Mouse (Mus musculus): ENCODE results near the gene Ushbp1. TPM values are rescaled to one million over a fixed set of nuclear protein-coding genes. Genes with fewer than 3 reads are reported as not detected.

The Ushbp1 gene
- polyA plus RNA-seq, 1 experiment from 2014 or later = 6.7 TPM

GRCm38 (mm10) chr8:71369040-71369718 is 26.4 kb downstream of the Ushbp1 start:
- Histone ChIP-seq H3K36me3 (ENCODE audit: control insufficient read depth, insufficient read depth, low read length) (peaks cover 8% of the 10 kb centered on the region), H3K4me2 (peak overlapping the region; percentile 92), H3K4me1 (replicated peaks; ENCODE audit: control insufficient read depth, insufficient read depth, low read length) (peaks cover 18% of the 10 kb centered on the region), H3K9me3 (ENCODE audit: control insufficient read depth, low read length) (no peaks in the 10 kb centered on the region), H3K27me3 (replicated peaks; ENCODE audit: control insufficient read depth, insufficient read depth, low read length) (no peaks in the 10 kb centered on the region), H3K27ac (ENCODE audit: low read depth, low read length) (no peak overlapping the region), H3K4me3 (ENCODE audit: low read depth, low read length) (0 out of 2 replicates have a peak overlapping the region, but pooled peaks have one; percentile 8), H3K9ac (ENCODE audit: low read depth, low read length) (no peak overlapping the region)
- DNase-seq (ENCODE audit: low spot score) = no peak
- WGBS = 91% methylated on average over 10 of the region's 10 CpGs
- no peak for ATAC-seq (replicated peaks; ENCODE audit: low FRiP score)

GRCm38 (mm10) chr8:71368366-71368765 is 27.2 kb downstream of the Ushbp1 start:
- no peak overlapping the region; the same call in 1 of the 2 replicates for H3K27ac ChIP-seq (ENCODE audit: low read depth, low read length)
- peak overlapping the region; percentile 58 for H3K9ac ChIP-seq (ENCODE audit: low read depth, low read length)
- no peaks in the 10 kb centered on the region for H3K9me3 ChIP-seq (ENCODE audit: control insufficient read depth, low read length)
- H3K4me2 ChIP-seq = peak overlapping the region; percentile 92
- no peaks in the 10 kb centered on the region for H3K27me3 ChIP-seq (replicated peaks; ENCODE audit: control insufficient read depth, insufficient read depth, low read length)
- DNase-seq (ENCODE audit: low spot score) (no peak), ATAC-seq (replicated peaks; ENCODE audit: low FRiP score) (no peak)
- H3K36me3 ChIP-seq (ENCODE audit: control insufficient read depth, insufficient read depth, low read length) = peaks cover 5% of the 10 kb centered on the region; the same call in 1 of the 2 replicates
- peak overlapping the region; percentile 59 for H3K4me3 ChIP-seq (ENCODE audit: low read depth, low read length)
- peaks cover 18% of the 10 kb centered on the region for H3K4me1 ChIP-seq (replicated peaks; ENCODE audit: control insufficient read depth, insufficient read depth, low read length)

DNA sequence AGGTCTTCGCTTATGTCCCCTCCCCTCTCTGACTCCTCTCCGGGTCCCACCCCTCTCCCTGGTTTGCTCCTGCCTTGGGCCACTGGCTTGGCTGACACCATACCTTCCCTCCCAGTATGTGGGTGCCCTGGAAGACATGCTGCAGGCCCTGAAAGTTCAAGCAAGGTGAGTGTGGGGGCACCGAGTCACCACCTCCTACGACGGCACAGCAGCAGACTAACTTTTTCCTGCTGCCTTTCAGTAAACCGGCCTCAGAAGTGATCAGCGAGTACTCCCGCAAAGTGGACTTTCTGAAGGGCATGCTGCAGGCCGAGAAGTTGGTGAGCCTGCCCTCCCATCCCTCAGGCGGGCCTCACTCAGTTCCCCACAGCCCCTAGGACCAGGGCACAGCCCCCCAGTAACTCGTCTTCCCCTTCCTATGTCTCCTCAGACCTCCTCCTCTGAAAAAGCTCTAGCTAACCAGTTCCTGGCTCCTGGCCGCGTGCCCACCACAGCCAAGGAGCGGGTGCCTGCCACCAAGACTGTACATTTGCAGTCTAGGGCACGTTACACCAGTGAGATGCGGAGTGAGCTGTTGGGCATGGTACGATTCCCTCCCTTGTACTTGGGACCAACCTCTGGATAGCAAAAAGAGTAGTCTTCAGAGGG is 27.9 kb downstream of the Ushbp1 start:
- WGBS = 37% methylated on average over 17 of the region's 17 CpGs

GRCm38 (mm10) chr8:71366771-71367528 is 28.7 kb downstream of the Ushbp1 start, which contains the start of gene Use1:
Gene Use1, plus strand, starts transcription at chr8:71366848.
- H3K4me2 ChIP-seq = peak within 1 kb of the TSS; percentile 92
- H3K27ac ChIP-seq (ENCODE audit: low read depth, low read length) = peak within 1 kb of the TSS; percentile 81
- peaks cover 3% of the 10 kb centered on the region; the same call in 1 of the 2 replicates for H3K36me3 ChIP-seq (ENCODE audit: control insufficient read depth, insufficient read depth, low read length)
- H3K4me3 ChIP-seq (ENCODE audit: low read depth, low read length) = peak within 1 kb of the TSS; percentile 59
- no peaks in the 10 kb centered on the region for H3K9me3 ChIP-seq (ENCODE audit: control insufficient read depth, low read length)
- no peaks in the 10 kb centered on the region for H3K27me3 ChIP-seq (replicated peaks; ENCODE audit: control insufficient read depth, insufficient read depth, low read length)
- peak within 1 kb of the TSS; percentile 58 for H3K9ac ChIP-seq (ENCODE audit: low read depth, low read length)
- peak; percentile 95 for DNase-seq (ENCODE audit: low spot score)
- ATAC-seq (replicated peaks; ENCODE audit: low FRiP score) = peak; percentile 79
- peaks cover 18% of the 10 kb centered on the region for H3K4me1 ChIP-seq (replicated peaks; ENCODE audit: control insufficient read depth, insufficient read depth, low read length)
- under 1% methylated on average over 56 of the region's 56 CpGs for WGBS

More for the DNA sequence above, 27.9 kb downstream of the Ushbp1 start:
- H3K4me1 ChIP-seq (replicated peaks; ENCODE audit: control insufficient read depth, insufficient read depth, low read length) = peaks cover 18% of the 10 kb centered on the region
- no peaks in the 10 kb centered on the region for H3K9me3 ChIP-seq (ENCODE audit: control insufficient read depth, low read length)
- H3K4me3 ChIP-seq (ENCODE audit: low read depth, low read length) = peak overlapping the region; percentile 59
- peak overlapping the region; percentile 58 for H3K9ac ChIP-seq (ENCODE audit: low read depth, low read length)
- DNase-seq (ENCODE audit: low spot score) = no peak
- peak overlapping the region; percentile 92 for H3K4me2 ChIP-seq
- H3K27me3 ChIP-seq (replicated peaks; ENCODE audit: control insufficient read depth, insufficient read depth, low read length) = no peaks in the 10 kb centered on the region
- ATAC-seq (replicated peaks; ENCODE audit: low FRiP score) = no peak; the same call in 1 of the 2 replicates
- peaks cover 3% of the 10 kb centered on the region; the same call in 1 of the 2 replicates for H3K36me3 ChIP-seq (ENCODE audit: control insufficient read depth, insufficient read depth, low read length)
- H3K27ac ChIP-seq (ENCODE audit: low read depth, low read length) = peak overlapping the region; percentile 81

GRCm38 (mm10) chr8:71358026-71358425 is 37.6 kb downstream of the Ushbp1 start:
- Histone ChIP-seq H3K4me3 (ENCODE audit: low read depth, low read length) (no peak overlapping the region), H3K9me3 (ENCODE audit: control insufficient read depth, low read length) (no peaks in the 10 kb centered on the region), H3K27ac (ENCODE audit: low read depth, low read length) (no peak overlapping the region), H3K9ac (ENCODE audit: low read depth, low read length) (no peak overlapping the region), H3K4me2 (no peak overlapping the region), H3K27me3 (replicated peaks; ENCODE audit: control insufficient read depth, insufficient read depth, low read length) (no peaks in the 10 kb centered on the region), H3K4me1 (replicated peaks; ENCODE audit: control insufficient read depth, insufficient read depth, low read length) (no peaks in the 10 kb centered on the region), H3K36me3 (ENCODE audit: control insufficient read depth, insufficient read depth, low read length) (peaks cover 15% of the 10 kb centered on the region; the same call in 1 of the 2 replicates)
- 81% methylated on average over 3 of the region's 3 CpGs for WGBS
- DNase-seq (ENCODE audit: low spot score) = no peak
- ATAC-seq (replicated peaks; ENCODE audit: low FRiP score) = no peak

DNA sequence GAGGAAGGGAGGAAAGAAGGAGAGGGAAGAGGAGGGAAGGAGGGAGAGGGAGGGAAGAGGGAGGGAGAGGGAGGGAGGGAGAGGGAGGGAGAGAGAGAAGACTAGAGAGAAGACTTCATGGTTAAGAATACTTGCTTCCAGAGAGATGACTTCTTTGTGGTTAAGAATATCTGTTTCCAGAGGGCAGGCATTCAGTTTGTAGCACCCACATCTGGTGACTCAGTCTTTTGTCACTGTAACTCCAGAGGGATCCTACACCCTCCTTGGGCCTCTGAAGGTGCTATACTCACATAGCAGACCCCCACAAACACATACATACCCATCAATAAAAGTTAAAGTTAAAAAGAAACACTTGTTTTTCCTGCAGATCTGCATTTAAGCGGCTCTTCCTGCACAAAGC is 44.1 kb downstream of the Ushbp1 start:
- WGBS = 88% methylated on average over 1 of the region's 1 CpGs
- H3K27me3 ChIP-seq (replicated peaks; ENCODE audit: control insufficient read depth, insufficient read depth, low read length) = no peaks in the 10 kb centered on the region
- H3K36me3 ChIP-seq (ENCODE audit: control insufficient read depth, insufficient read depth, low read length) = peaks cover 35% of the 10 kb centered on the region
- no peak overlapping the region for H3K4me2 ChIP-seq
- ATAC-seq (replicated peaks; ENCODE audit: low FRiP score) (no peak), DNase-seq (ENCODE audit: low spot score) (no peak)
- no peak overlapping the region for H3K9ac ChIP-seq (ENCODE audit: low read depth, low read length)
- H3K27ac ChIP-seq (ENCODE audit: low read depth, low read length) = no peak overlapping the region
- H3K4me3 ChIP-seq (ENCODE audit: low read depth, low read length) = no peak overlapping the region
- H3K9me3 ChIP-seq (ENCODE audit: control insufficient read depth, low read length) = no peaks in the 10 kb centered on the region
- no peaks in the 10 kb centered on the region for H3K4me1 ChIP-seq (replicated peaks; ENCODE audit: control insufficient read depth, insufficient read depth, low read length)

DNA sequence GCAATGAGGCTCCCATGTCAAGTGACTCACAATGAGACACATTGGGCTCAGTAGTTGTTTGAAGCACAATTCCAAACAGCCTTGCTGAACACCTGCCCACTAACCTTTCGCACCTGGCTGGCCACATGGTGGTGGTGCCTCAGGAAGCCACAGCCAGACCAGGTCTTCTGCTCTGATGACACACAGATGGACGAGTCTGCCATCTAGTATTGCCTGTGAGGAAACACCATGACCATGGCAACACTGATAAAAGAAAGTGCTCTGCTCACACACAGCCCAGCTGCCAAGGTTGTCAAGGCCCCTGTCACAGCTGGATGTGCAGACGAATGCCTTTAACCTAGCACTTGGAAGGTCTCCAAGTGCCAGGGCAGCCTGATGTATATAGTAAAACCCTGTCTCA is 44.5 kb downstream of the Ushbp1 start:
- no peak overlapping the region for H3K4me3 ChIP-seq (ENCODE audit: low read depth, low read length)
- no peaks in the 10 kb centered on the region for H3K4me1 ChIP-seq (replicated peaks; ENCODE audit: control insufficient read depth, insufficient read depth, low read length)
- H3K27me3 ChIP-seq (replicated peaks; ENCODE audit: control insufficient read depth, insufficient read depth, low read length) = no peaks in the 10 kb centered on the region
- DNase-seq (ENCODE audit: low spot score) = no peak
- no peak overlapping the region for H3K9ac ChIP-seq (ENCODE audit: low read depth, low read length)
- 68% methylated on average over 3 of the region's 3 CpGs for WGBS
- no peak for ATAC-seq (replicated peaks; ENCODE audit: low FRiP score)
- no peak overlapping the region for H3K4me2 ChIP-seq
- H3K9me3 ChIP-seq (ENCODE audit: control insufficient read depth, low read length) = no peaks in the 10 kb centered on the region
- peaks cover 37% of the 10 kb centered on the region for H3K36me3 ChIP-seq (ENCODE audit: control insufficient read depth, insufficient read depth, low read length)
- H3K27ac ChIP-seq (ENCODE audit: low read depth, low read length) = no peak overlapping the region

DNA sequence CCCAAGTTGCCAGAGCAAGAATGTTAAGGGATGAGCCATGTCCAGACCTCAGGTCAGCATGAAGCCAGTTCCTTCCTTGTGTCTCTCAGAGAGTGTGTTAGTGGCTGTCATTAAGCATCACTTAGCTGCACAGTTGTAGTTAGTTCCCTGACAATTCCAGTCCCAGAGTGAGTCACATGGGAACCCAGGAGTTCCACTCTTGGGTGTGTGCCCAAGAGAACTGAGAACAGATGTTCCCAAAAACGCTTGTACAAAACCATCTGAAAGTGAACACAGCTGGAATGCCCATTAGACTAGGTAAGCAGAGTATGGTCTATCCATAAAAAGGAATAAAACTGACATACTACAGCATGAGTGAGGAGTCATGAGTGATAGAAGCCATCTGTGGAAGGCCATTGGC is 49.0 kb downstream of the Ushbp1 start:
- no peak overlapping the region for H3K4me2 ChIP-seq
- no peak overlapping the region for H3K27ac ChIP-seq (ENCODE audit: low read depth, low read length)
- H3K9ac ChIP-seq (ENCODE audit: low read depth, low read length) = no peak overlapping the region
- no peak for ATAC-seq (replicated peaks; ENCODE audit: low FRiP score)
- no peak overlapping the region for H3K4me3 ChIP-seq (ENCODE audit: low read depth, low read length)
- no peaks in the 10 kb centered on the region for H3K4me1 ChIP-seq (replicated peaks; ENCODE audit: control insufficient read depth, insufficient read depth, low read length)
- H3K9me3 ChIP-seq (ENCODE audit: control insufficient read depth, low read length) = no peaks in the 10 kb centered on the region
- DNase-seq (ENCODE audit: low spot score) = no peak
- H3K27me3 ChIP-seq (replicated peaks; ENCODE audit: control insufficient read depth, insufficient read depth, low read length) = no peaks in the 10 kb centered on the region
- WGBS = 67% methylated on average over 1 of the region's 1 CpGs
- H3K36me3 ChIP-seq (ENCODE audit: control insufficient read depth, insufficient read depth, low read length) = peaks cover 34% of the 10 kb centered on the region
